Mouse (Mus musculus) cerebellum, adult 8-10 months (tissue): ENCODE data around the gene Ap3d1.

Experiments
- DNase-seq: peaks from one replicate; pipeline ENCODE4 v3.0.0; 2022

Gene Ap3d1

GRCm38 (mm10) chr10:80665459-80665858, 76.6 kb downstream of the Ap3d1 start:
- no peak for DNase-seq

- no peak for DNase-seq
Observed at GRCm38 (mm10) chr10:80665016-80665380, 77.1 kb downstream of the Ap3d1 start.

- DNase-seq, result peak; percentile 73
Observed at GRCm38 (mm10) chr10:80664197-80665015, 77.7 kb downstream of the Ap3d1 start.

- DNase-seq, result no peak
Observed at GRCm38 (mm10) chr10:80663485-80664196, 78.4 kb downstream of the Ap3d1 start.

- DNase-seq, result no peak
Observed at GRCm38 (mm10) chr10:80661149-80661548, 80.9 kb downstream of the Ap3d1 start.

- DNase-seq, result peak; percentile 79
Observed at GRCm38 (mm10) chr10:80659213-80659612, 82.9 kb downstream of the Ap3d1 start.

- no peak for DNase-seq
Observed at GRCm38 (mm10) chr10:80658841-80659202, 83.2 kb downstream of the Ap3d1 start.

GRCm38 (mm10) chr10:80658194-80658840, 83.7 kb downstream of the Ap3d1 start:
- no peak for DNase-seq
